Mouse (Mus musculus) spleen, postnatal 14 days (tissue): ENCODE results near the gene Sipa1l1.

Experiments
- DNase-seq, 2 experiments: peaks; one replicate each; pipeline ENCODE4 v3.0.0; 2021 to 2022; ENCODE audit warnings: low spot score in 2 of 2

The Sipa1l1 gene

GRCm38 (mm10) chr12:82294906-82295887 lies 126.1 kb downstream of the Sipa1l1 start:
- no peak for DNase-seq

- no peak for DNase-seq
Measured at GRCm38 (mm10) chr12:82296276-82296675, 127.2 kb downstream of the Sipa1l1 start.

GRCm38 (mm10) chr12:82297196-82297595 lies 128.1 kb downstream of the Sipa1l1 start:
- no peak for DNase-seq

GRCm38 (mm10) chr12:82298662-82299460 lies 129.7 kb downstream of the Sipa1l1 start:
- DNase-seq, result no peak

GRCm38 (mm10) chr12:82304140-82304539 lies 135.0 kb downstream of the Sipa1l1 start:
- DNase-seq, result no peak

GRCm38 (mm10) chr12:82306035-82306434 lies 136.9 kb downstream of the Sipa1l1 start:
- DNase-seq, result no peak

GRCm38 (mm10) chr12:82311593-82311992 lies 142.5 kb downstream of the Sipa1l1 start:
- no peak for DNase-seq

GRCm38 (mm10) chr12:82312091-82312820 lies 143.1 kb downstream of the Sipa1l1 start:
- no peak for DNase-seq

GRCm38 (mm10) chr12:82313091-82313490 lies 144.0 kb downstream of the Sipa1l1 start:
- DNase-seq, result no peak

- no peak for DNase-seq
Measured at GRCm38 (mm10) chr12:82319436-82320131, 150.5 kb downstream of the Sipa1l1 start.

GRCm38 (mm10) chr12:82320204-82320603 lies 151.1 kb downstream of the Sipa1l1 start:
- DNase-seq, result no peak

- no peak for DNase-seq
Measured at GRCm38 (mm10) chr12:82321397-82321796, 152.3 kb downstream of the Sipa1l1 start.

GRCm38 (mm10) chr12:82321855-82322254 lies 152.7 kb downstream of the Sipa1l1 start:
- no peak for DNase-seq

- DNase-seq, result no peak
Measured at GRCm38 (mm10) chr12:82322759-82323451, 153.8 kb downstream of the Sipa1l1 start.

GRCm38 (mm10) chr12:82324621-82325020 lies 155.5 kb downstream of the Sipa1l1 start:
- no peak for DNase-seq

- DNase-seq, result no peak
Measured at GRCm38 (mm10) chr12:82325502-82325901, 156.4 kb downstream of the Sipa1l1 start.

- no peak for DNase-seq
Measured at GRCm38 (mm10) chr12:82326438-82326837, 157.3 kb downstream of the Sipa1l1 start.

GRCm38 (mm10) chr12:82328112-82328511 lies 159.0 kb downstream of the Sipa1l1 start:
- no peak for DNase-seq

GRCm38 (mm10) chr12:82332836-82333614 lies 163.9 kb downstream of the Sipa1l1 start:
- DNase-seq, result no peak

GRCm38 (mm10) chr12:82333999-82334398 lies 164.9 kb downstream of the Sipa1l1 start:
- DNase-seq, result no peak
